In genomic region chr9:64773936-64774335, GRCm38 (mm10) we compare ENCODE assay signal across 8 mouse cellular contexts. TPM values are rescaled to one million over a fixed set of nuclear protein-coding genes. Genes with fewer than 3 reads are reported as not detected.
DNase-seq lines count a peak whose midpoint lies in the region; ATAC-seq lines count a peak whose summit lies in the region.

No protein-coding gene starts in this region.

- ATAC-seq in heart, embryonic 11.5 days (replicated peaks; ENCODE audit: insufficient number of reproducible peaks, low FRiP score, low TSS enrichment), result no peak
- no peak for ATAC-seq in neural tube, embryonic 11.5 days (ENCODE audit: insufficient read depth, low FRiP score, low TSS enrichment)
- no peak for ATAC-seq in hindbrain, embryonic 13.5 days (ENCODE audit: low FRiP score)
- no peak for ATAC-seq in stomach, embryonic 15.5 days (ENCODE audit: insufficient read depth, low FRiP score, low read depth)

- no peaks in the 10 kb centered on the region for H3K36me3 ChIP-seq in heart, embryonic 11.5 days (ENCODE audit: control insufficient read depth, insufficient read depth, low read length)
- no peaks in the 10 kb centered on the region for H3K36me3 ChIP-seq in neural tube, embryonic 11.5 days (ENCODE audit: control insufficient read depth, insufficient read depth, low read length)
- H3K36me3 ChIP-seq in hindbrain, embryonic 13.5 days, result no peaks in the 10 kb centered on the region
- no peaks in the 10 kb centered on the region for H3K36me3 ChIP-seq in stomach, embryonic 15.5 days

- no peaks in the 10 kb centered on the region for H3K9me3 ChIP-seq in heart, embryonic 11.5 days (replicated peaks; ENCODE audit: control insufficient read depth, low read length)
- H3K9me3 ChIP-seq in neural tube, embryonic 11.5 days (ENCODE audit: control insufficient read depth, low read length), result no peaks in the 10 kb centered on the region
- H3K9me3 ChIP-seq in hindbrain, embryonic 13.5 days, result no peaks in the 10 kb centered on the region
- no peaks in the 10 kb centered on the region for H3K9me3 ChIP-seq in stomach, embryonic 15.5 days

- peaks cover 22% of the 10 kb centered on the region for H3K4me1 ChIP-seq in heart, embryonic 11.5 days (ENCODE audit: control insufficient read depth, insufficient read depth, low read length)
- peaks cover 5% of the 10 kb centered on the region for H3K4me1 ChIP-seq in neural tube, embryonic 11.5 days (ENCODE audit: control insufficient read depth, insufficient read depth, low read length)
- peaks cover 23% of the 10 kb centered on the region for H3K4me1 ChIP-seq in hindbrain, embryonic 13.5 days (replicated peaks)
- 0 out of 2 replicates have a peak, but pooled peaks cover 4% of the 10 kb centered on the region for H3K4me1 ChIP-seq in stomach, embryonic 15.5 days

- DNase-seq in heart, postnatal 4 days, result no peak
- no peak for DNase-seq in neural tube, embryonic 11.5 days (ENCODE audit: low spot score)
- no peak for DNase-seq in neural tube, embryonic 10.5 days (ENCODE audit: extremely low spot score, low spot score)
- no peak for DNase-seq in testis, postnatal 14 days (ENCODE audit: low spot score)
- no peak for DNase-seq in layer of hippocampus, adult 18-20 months (ENCODE audit: low spot score in 2 of 2)

- H3K27ac ChIP-seq in heart, embryonic 11.5 days (ENCODE audit: low read depth, low read length), result peak overlapping the region; percentile 76
- H3K27ac ChIP-seq in neural tube, embryonic 11.5 days (ENCODE audit: low read depth, low read length), result peak overlapping the region; percentile 63; the same call in 1 of the 2 replicates
- peak overlapping the region; percentile 73 for H3K27ac ChIP-seq in hindbrain, embryonic 13.5 days
- H3K27ac ChIP-seq in stomach, embryonic 15.5 days, result peak overlapping the region; percentile 64

- no peak overlapping the region for H3K9ac ChIP-seq in heart, embryonic 11.5 days (ENCODE audit: low read depth, low read length)
- H3K9ac ChIP-seq in neural tube, embryonic 11.5 days (ENCODE audit: low read length), result no peak overlapping the region
- no peak overlapping the region for H3K9ac ChIP-seq in hindbrain, embryonic 13.5 days
- H3K9ac ChIP-seq in stomach, embryonic 15.5 days, result no peak overlapping the region

- no peaks in the 10 kb centered on the region for H3K27me3 ChIP-seq in heart, embryonic 11.5 days (ENCODE audit: control insufficient read depth, insufficient read depth, low read length)
- no peaks in the 10 kb centered on the region for H3K27me3 ChIP-seq in neural tube, embryonic 11.5 days (ENCODE audit: control insufficient read depth, insufficient read depth, low read length)
- H3K27me3 ChIP-seq in hindbrain, embryonic 13.5 days, result no peaks in the 10 kb centered on the region
- no peaks in the 10 kb centered on the region for H3K27me3 ChIP-seq in stomach, embryonic 15.5 days (replicated peaks)

- no peak overlapping the region; the same call in 1 of the 2 replicates for H3K4me2 ChIP-seq in heart, embryonic 11.5 days
- no peak overlapping the region for H3K4me2 ChIP-seq in neural tube, embryonic 11.5 days (ENCODE audit: low read depth)
- H3K4me2 ChIP-seq in hindbrain, embryonic 13.5 days, result no peak overlapping the region
- no peak overlapping the region for H3K4me2 ChIP-seq in stomach, embryonic 15.5 days

- WGBS in heart, embryonic 11.5 days (ENCODE audit: insufficient replicate concordance), result 51% methylated on average over 4 of the region's 4 CpGs
- WGBS in neural tube, embryonic 11.5 days, result 67% methylated on average over 4 of the region's 4 CpGs
- 60% methylated on average over 4 of the region's 4 CpGs for WGBS in hindbrain, embryonic 13.5 days
- 55% methylated on average over 4 of the region's 4 CpGs for WGBS in stomach, embryonic 15.5 days

- no peak overlapping the region for H3K4me3 ChIP-seq in heart, embryonic 11.5 days (ENCODE audit: low read depth, low read length)
- no peak overlapping the region for H3K4me3 ChIP-seq in neural tube, embryonic 11.5 days (ENCODE audit: low read depth, low read length)
- H3K4me3 ChIP-seq in hindbrain, embryonic 13.5 days, result no peak overlapping the region
- H3K4me3 ChIP-seq in stomach, embryonic 15.5 days (replicated peaks), result no peak overlapping the region

RNA-seq across cellular contexts. Expression of gene Rab11a, which starts 36.4 kb away (rescaled TPM):
- polyA plus RNA-seq in heart, embryonic 11.5 days (2014; fragmentation: Nextera tagmentation; extraction: Ambion mirVana), result 360 and 376 TPM in 2 replicates
- 100 to 1,000 TPM; 268 to 285 TPM for total RNA-seq in heart, postnatal 4 days (2021)
- polyA plus RNA-seq in neural tube, embryonic 11.5 days (2014; fragmentation: Nextera tagmentation; extraction: Ambion mirVana), result 292 and 312 TPM in 2 replicates
- polyA plus RNA-seq in hindbrain, embryonic 13.5 days (2015; fragmentation: Nextera tagmentation; extraction: Ambion mirVana), result 381 and 422 TPM in 2 replicates
- 414 and 441 TPM in 2 replicates for polyA plus RNA-seq in stomach, embryonic 15.5 days (2015; fragmentation: Nextera tagmentation; extraction: Ambion mirVana)
- total RNA-seq in layer of hippocampus, adult 18-20 months (2021), result 100 to 1,000 TPM; 208 to 222 TPM

RNA-seq across cellular contexts. Expression of gene Dennd4a, which starts 37.2 kb away (rescaled TPM):
- polyA plus RNA-seq in heart, embryonic 11.5 days (2014; fragmentation: Nextera tagmentation; extraction: Ambion mirVana), result 7.1 and 8.4 TPM in 2 replicates
- 10 to 100 TPM; 13.8 to 16.9 TPM for total RNA-seq in heart, postnatal 4 days (2021)
- 10.1 and 10.8 TPM in 2 replicates for polyA plus RNA-seq in neural tube, embryonic 11.5 days (2014; fragmentation: Nextera tagmentation; extraction: Ambion mirVana)
- 9.4 and 10.0 TPM in 2 replicates for polyA plus RNA-seq in hindbrain, embryonic 13.5 days (2015; fragmentation: Nextera tagmentation; extraction: Ambion mirVana)
- 8.0 and 9.5 TPM in 2 replicates for polyA plus RNA-seq in stomach, embryonic 15.5 days (2015; fragmentation: Nextera tagmentation; extraction: Ambion mirVana)
- 10 to 100 TPM; 35.5 to 37.6 TPM for total RNA-seq in layer of hippocampus, adult 18-20 months (2021)
